Mouse (Mus musculus): ENCODE measurements around the gene Srm.

Srm gene

DNA sequence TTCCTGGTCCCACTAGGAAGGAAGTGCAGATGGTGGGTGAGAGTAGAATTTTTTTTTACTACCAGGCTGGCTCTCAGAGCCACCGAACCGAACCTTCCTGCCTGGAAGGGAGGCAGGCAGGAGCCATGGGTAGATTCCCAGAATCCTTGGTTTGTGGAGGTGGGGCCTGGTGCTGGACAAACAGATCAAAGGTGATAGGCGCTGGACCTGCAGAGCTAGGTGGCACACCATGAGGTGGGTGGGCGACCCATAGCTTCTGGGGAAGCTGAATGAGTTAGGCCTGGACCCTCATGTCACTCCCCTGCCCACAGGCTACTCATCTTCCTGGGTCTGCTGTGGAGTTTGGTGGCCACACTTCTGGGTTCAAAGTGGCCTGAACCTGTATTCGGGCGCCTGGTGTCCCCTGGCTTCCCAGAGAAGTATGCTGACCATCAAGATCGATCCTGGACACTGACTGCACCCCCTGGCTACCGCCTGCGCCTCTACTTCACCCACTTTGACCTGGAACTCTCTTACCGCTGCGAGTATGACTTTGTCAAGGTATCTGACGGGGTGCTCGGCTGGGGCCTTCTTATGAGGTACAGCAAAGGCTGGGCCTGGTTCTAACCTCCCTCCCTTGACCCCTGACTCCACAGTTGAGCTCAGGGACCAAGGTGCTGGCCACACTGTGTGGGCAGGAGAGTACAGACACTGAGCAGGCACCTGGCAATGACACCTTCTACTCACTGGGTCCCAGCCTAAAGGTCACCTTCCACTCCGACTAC lies 11.2 kb downstream of the Srm start, which contains the start of gene Masp2:
Gene Masp2, plus strand, starts transcription at position 198 of the 764 bp plus-strand sequence.
- DNase-seq: no peak

DNA sequence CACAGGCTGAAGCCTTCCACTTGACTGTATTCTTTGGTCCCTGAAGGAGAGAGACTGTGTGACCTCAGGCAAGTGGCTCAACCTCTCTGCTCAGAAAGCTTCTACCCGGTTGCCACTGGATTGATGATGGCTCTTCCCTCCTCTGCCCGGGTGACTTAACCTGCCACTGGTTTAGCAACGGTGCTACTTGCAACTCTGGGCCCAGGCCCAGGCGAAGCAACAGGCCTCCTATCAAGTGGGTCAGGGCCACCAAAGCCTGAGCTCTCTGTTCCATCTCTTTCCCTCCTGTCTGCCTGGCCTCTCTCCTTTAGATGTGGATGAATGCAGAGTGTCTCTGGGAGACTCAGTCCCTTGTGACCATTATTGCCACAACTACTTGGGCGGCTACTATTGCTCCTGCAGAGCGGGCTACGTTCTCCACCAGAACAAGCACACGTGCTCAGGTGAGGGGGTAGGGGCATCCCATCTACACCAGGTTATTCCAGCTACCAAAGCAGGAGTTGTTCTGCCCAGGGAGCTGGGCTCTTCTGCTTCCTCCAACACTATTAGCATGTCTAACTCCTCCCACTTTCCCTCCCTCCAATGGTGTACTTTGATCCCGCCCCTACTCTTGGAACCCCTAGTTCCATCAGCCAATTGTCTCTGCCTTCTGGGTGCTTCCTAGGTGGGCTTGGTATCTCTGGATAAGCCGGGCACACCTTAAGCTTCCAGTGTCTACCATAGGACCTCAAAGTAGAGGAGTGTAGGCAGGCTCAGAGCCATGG lies 12.3 kb downstream of the Srm start:
- no peak for DNase-seq

DNA sequence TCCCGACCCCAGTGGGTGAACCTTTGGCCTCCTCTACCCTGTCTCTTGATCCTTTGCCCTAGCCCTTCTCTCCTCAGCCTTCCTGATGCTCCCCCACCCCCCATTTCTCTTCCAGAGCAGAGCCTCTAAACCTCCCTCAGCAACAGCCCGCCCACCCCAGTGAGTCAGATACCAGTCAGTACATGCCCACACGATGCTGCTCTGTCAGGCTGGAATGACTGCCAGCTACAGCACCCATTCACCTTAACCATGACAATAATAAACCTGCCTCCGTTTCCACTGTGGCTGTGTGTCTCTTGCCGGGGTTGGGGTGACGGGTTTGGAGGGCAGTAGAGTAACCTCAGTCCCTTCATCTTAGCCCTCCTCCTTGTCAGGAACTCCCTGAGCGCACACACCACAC lies 12.8 kb downstream of the Srm start:
- no peak for DNase-seq

DNA sequence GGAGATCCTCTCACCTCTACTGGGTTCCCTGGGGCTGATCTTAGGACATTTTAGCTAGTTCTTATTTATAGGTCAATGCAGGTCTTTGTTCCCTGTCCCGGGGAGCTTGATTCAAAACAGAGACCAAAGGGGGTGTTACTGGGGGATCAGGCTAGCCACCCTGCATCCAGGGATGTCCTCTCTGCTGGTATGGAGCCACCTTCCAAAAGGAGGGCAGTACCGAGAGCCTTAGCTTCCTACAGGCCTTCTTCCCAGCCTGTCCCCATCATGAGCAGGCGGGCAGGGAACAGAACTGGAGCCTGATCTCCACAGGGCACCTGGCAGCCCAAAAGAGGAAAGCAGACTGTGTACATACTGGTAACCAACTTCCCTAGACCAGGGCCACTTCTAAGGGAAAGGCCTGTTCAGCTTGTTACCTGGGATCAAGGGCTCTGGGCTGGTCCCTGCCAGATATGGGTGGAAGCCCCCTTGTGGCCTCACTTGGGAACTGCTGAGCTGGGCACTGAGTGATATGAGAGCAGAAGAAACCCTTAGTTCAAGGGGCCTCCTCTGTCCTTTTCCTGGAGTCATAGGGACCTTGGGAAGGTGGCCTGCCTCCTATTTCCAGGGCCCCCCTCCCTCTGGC lies 13.3 kb downstream of the Srm start:
- peak; percentile 67 to 69 for DNase-seq

DNA sequence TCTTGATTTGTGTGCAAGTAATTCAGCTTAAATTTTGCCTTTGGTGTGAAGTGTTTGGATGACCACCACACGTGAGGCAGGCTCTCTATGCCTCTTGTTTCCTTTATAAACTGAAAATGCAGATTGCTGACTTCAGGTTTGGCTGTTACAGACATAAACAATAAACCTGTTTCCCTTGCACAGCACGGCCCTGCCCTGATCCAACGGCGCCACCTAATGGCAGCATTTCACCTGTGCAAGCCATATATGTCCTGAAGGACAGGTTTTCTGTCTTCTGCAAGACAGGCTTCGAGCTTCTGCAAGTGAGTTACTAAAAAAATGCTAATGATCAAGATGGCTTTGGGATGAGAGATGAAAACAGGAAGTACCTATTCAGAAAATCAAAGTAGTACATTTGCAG lies 16.5 kb downstream of the Srm start:
- peak; percentile 72 to 76 for DNase-seq

DNA sequence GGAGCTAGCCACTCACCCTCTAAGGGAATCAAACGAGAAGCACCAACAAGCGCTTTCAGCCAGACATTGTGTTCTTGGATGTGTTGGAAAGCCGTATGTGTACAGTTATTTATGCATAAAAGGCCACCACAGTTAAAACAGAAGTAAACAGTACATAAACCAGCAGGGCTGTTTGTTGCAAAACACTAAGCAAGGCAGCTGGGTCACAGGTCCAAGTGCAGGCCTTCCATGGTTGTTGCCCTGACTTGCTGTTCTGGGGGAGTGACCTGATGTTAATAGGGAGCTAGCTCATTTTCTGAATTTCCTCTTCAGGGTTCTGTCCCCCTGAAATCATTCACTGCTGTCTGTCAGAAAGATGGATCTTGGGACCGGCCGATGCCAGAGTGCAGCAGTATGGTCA lies 18.5 kb downstream of the Srm start:
- DNase-seq: no peak

DNA sequence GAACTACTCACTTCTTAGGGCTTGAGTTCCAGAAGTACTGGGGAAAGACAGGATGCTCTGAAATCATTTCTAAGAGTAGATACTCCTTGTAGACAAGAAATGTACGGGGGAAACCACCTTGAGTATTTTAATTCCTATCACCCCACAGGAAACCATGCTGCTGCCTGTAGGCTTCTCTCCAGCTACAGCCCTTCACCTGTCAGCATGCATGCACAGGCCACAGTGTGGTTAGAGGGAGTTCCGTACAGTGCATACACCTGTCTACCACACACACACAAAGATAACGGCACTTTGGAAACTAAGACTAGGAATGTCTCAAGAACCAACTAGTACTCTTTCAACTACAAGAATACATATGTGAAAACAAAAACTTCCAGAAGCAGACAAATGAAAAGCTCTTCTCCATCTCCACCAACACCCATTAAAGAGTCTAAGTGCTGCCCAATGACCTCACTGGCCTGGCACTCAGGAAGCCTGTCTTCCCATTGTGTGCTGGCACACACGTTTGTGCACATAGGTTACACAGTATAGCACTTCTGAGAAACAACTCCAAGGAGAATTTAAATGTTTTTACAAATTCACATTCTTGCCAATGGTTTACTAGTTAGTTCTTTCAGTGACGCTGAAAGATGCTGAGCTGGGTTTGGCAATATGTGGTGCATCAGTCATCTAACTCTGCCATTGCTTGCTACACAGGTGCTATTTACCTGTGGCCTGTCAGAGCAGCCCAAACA lies 19.5 kb downstream of the Srm start:
- no peak for DNase-seq

DNA sequence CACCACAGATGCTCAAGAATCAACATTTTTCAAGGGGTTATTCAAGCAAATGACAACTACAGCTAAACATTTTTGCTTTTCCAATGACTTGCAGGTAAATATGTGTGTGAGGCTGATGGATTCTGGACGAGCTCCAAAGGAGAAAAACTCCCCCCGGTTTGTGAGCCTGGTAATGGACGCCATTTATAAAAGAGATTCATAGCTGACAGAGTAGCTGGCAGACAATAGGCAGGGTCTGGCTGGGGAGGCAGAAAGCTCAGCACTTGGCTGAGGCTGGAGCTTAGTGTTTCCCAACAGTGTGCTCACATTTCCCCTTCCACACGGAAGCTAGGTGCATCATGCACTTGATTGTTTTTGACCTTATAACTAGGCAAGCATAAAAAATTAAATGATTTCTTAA lies 21.3 kb downstream of the Srm start:
- DNase-seq: no peak

DNA sequence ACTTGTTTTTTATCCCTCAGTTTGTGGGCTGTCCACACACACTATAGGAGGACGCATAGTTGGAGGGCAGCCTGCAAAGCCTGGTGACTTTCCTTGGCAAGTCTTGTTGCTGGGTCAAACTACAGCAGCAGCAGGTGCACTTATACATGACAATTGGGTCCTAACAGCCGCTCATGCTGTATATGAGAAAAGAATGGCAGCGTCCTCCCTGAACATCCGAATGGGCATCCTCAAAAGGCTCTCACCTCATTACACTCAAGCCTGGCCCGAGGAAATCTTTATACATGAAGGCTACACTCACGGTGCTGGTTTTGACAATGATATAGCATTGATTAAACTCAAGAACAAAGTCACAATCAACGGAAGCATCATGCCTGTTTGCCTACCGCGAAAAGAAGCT lies 22.4 kb downstream of the Srm start:
- DNase-seq: no peak

DNA sequence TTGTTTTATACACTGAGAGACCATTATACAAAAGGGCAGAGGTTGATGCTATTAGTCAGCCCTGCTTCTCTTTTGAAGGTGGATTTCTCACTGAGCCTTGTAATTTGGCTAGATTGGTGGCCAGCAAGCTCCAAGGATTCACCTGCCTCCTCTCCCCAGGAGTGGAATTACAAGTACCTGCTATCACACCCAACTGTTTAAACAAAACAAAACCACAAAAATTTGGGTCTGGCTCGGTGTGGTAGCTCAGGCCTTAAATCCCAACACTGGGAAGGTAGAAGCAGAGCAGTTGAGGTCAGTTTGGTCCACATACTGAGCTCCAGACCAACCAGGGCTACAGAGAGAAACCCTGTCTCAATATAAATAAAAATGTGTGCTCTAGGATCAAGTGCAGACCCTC lies 28.5 kb downstream of the Srm start:
- DNase-seq: no peak

DNA sequence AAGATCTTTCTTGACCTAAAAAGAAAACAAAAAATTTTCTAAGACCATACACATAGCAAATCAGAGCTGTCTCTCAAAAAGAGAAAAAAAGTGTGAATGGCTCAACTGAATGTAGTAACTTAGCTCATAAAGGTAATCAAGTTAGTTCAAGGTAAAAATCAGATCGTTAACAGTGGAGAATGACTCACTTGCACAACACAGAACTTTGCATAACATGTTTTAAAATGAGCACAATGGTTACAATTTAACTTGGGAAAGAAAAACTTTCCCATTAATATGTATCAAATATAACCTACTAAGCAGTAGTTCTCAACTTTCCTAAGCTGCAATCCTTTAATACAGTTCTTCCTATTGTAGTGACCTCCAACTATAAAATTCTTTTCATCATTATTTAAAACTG lies 29.4 kb downstream of the Srm start:
- no peak for DNase-seq

DNA sequence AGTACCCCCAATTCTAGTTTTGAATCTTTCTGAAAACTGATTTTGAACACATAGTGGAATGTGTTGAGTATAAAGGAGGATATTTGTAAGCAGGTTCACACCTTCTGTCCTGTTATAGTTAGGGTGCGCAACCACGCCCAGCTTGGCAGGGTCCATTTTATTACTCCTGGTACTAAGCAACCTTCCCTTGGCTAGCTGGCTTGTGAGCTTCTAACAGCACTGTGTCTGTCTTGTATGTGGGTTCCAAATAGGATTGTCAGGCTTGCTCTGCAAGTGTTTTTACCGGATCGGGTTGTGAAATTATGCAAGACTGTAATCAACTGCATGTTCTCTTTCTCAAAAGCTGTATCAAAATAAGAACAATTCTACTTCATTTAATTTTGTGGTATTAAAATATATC lies 31.2 kb downstream of the Srm start:
- no peak for DNase-seq

DNA sequence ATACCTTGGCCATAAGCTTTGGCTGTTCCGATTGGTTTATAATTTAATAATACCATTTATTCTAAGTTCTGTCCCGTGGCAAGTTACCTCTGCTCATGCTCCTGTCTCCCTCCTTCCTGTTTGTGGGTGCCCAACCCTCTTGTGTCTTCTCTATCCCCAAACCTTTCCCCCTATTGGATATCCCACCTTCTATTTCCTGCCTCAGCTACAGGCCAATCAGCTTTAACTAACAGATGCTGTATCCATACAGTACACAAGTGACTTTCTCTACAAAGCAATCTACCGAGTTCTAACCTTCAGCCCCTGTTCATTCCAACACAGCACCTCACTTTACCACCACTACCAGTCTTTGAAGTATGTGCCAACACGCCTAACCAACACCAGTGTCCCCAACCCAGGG lies 32.3 kb downstream of the Srm start:
- DNase-seq: no peak

DNA sequence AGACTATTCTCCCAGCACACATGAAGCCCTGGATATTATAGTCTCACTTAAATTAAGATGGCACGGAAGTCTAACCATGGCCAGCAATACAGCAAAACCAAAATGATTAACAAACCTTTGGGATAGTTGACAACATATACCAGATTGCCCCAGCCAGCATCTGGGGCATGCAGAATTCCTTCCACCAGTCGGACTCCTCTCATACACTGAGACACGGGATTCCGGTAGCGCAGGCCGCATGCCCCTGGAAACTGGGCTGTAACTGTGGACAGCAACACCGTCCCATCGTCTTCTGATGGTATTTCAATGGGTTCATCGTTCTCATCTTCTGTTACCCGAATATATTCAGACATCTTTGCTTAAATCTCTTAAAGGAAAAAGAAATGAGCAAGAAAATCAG lies 33.7 kb downstream of the Srm start:
- DNase-seq: no peak

DNA sequence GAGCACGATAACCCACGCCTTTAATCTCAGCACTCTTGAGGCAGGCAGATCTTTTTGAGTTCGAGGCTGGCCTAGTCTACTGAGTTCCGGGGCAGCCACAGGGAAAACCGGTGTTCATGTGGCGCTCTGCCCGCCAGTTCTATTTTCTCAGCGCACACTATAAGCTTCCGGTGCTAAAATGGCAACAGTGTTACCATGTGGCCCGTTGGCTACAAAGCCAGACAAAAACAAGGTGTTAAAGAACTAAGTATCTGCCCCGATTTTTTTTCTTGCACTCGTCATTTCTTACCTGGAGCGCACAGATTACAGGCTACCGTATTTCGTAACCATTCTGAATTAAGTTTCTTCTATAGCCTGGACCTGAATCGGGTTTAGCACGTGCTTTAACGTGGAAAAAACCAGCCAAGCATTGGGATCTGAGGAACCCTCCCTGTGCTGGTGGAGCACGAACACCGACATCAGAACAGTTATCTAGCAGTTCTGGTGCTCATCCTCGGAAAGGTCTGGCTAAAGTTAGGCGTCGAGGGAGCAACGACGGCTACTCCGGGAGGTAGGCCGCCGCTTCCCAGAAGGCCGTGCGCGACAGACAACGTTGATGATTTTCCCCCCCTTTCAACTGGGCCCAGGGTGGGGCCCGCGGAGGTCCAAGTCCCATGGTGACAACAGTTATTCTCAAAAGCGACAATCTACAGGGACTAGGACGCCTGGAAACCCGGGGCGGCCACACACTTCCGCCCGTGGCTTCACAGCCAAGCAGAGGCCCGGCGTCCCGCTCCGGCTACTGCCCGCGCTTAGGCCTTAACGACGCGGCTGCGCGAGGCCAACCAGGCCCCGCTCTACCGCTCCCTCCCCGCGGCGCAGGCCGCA lies 34.7 kb downstream of the Srm start:
- peak; percentile 31 to 44 for DNase-seq

DNA sequence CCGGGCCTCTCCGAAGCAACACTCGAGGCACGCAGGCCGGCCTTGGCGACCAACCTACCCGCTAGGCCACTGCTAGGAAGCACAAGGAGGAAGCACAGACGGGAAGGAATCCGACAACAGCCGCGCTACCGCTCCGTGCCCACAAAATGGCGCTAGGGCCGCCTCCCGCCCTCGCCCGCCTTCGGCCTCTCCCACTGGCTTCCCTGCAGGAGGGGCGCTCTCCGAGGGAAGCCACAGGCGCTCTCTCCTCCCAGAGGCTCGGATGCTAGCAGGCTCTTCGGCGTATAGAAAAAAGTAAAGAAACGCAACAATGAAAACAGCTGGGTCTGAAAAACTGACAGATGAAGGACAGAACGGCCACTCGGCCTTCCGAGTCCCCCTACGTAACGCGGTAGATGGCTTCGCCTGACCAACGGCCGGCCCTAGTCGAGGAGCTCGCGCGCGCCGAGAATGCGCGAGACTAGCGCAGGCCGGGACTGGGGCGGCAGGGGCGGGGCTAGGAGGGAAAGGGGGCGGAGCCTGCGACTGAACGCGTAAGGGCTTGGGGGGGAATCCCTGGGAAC lies 35.4 kb downstream of the Srm start, which contains the start of gene Tardbp:
Gene Tardbp, minus strand, starts transcription at position 397 of the 563 bp plus-strand sequence.
- DNase-seq: peak; percentile 96 to 97

DNA sequence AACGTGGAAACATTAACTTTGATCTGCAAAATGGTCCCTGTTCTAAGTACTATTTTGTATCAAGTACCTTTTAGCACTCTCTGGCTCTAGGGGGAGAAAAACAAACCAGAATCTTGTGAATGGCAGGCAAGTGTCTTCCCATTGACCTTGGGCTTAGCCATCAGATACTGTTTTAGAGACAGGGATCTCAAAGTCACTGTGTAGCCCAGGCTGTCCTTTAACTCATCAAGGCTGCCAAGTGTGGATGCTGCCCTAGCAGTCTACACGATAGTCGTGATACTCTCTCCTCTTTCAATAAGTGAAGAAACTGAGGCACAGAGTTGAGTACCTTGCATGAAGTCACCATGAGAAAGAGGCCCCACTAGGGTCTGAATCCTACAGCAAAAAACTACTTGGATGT lies 35.9 kb downstream of the Srm start:
- DNase-seq: no peak

DNA sequence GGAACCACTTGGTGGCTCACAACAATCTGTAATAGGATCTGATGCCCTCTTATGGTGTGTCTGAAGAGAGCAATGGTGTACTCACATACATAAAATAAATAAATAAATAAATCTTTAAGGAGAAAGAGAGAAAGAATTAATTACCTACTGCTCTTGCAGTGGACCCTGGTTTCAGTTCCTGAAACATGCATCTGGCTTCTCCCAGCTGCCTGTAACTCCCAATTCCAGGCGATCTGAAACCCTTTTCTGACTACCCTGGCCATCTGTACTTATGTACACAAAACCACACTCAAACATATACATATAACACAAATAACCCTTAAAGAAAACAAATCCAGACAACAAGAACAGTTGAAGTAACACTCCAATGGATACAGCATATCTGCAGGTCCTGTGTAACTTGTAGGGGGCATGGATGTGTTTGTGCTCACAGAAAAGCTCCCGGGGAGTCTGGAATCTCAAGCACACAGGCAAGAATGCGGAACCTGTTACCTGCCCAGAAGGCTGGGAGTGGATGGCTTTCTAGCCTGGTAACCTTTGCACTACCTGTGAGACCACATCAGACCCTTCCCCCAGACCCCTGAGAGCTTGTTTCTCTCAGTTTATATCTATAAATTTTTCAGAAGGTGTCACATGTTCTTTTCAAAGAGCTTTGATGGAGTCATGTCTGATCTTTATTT lies 40.9 kb downstream of the Srm start:
- no peak for DNase-seq

DNA sequence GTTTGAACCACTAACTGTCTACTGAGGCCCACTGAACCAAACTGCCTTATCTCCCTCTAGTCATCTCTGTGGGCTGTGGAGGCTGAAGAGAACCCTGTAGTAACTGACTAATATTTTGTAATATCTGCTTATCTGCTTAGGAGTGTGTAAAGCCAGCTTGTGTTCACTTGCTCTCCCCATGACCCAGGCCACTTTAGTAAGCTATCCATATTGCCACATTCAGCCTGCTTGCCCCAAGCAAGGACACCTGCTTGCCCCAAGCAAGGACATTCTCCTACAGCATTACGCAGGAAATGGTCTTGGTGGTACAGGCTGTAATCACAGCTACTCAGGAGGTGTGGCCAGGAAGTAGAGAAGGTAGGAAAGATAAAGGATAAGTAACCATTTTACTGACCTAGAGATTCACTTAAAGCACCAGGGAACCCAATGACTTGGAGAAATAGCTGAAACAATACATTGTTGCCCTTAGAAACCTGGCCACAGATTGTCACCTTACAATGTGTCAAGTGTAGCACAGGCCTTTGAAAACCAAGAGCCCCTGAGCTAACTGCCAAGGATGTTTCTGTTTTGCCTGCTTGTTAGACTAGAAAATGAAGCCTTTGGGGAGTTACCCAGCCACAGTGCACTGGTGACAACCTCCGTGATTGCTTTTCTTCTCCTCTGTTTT lies 42.2 kb downstream of the Srm start:
- DNase-seq: no peak

DNA sequence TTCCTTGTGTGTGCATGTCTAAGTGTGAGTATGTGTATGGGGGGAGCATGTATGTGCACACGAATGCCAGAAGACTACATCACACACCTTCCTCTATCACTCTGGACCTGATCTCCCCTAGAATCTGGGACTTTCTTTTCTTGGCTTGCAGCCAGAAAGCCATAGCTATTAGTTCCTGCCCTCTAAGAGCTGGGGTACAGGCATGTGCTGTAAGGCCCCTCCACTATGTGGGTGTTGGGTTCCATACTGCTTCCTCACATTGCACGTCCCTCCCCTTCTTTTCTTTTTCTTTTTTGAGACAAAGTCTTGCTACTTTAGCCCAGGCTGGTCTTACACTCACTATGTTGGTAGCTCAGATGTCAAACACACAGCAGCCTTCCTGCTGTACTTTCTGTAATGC lies 44.0 kb downstream of the Srm start:
- DNase-seq: no peak

DNA sequence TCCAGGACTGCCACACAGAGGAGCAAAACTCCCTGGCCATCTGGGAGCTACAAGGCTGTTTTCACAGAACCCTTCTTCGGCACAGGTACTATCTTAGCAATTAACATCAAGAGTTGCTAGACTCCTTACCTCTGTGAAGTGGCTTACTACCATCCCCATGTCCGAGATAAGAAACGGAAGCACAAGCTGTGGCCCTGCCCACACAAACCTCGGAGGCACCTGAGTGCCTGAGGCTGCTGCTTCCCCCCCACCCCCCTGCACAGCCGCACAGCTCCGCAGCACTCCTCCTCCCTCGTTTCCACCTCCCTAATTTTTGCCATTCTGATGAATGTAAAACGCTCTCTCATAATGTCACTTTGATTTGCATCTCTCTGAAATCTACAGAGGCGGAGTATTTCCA lies 47.0 kb downstream of the Srm start:
- DNase-seq: no peak
